Mouse (Mus musculus) intestine, postnatal 0 days (tissue): ENCODE measurements at regions not wholly inside any gene's neighbourhood (a gene's known extent, or its start where the extent isn't known, plus 50 kb on each side); places are given as distances from the start of the nearest gene placed in this dataset.

Experiments
- ATAC-seq: fragments of 200-750 bp; cut with Nextera tagmentation; 2 replicates; pipeline ENCODE4 v1.8.0; 2017; ENCODE audit warnings: mild to moderate bottlenecking, moderate TSS enrichment, moderate library complexity
- H3K27ac ChIP-seq: fragments of 300-500 bp; sonication (generic); 2 replicates; pipeline ENCODE4 v1.5.1; 2014; ENCODE audit warnings: mild to moderate bottlenecking, low read depth, low read length, moderate library complexity
- H3K27me3 ChIP-seq: fragments of 300-500 bp; sonication (generic); replicated peaks from 2 replicates; pipeline ENCODE4 v1.6.1; 2014; ENCODE audit warnings: low read length, mixed read lengths; ENCODE audit not compliant: control insufficient read depth, insufficient read depth
- H3K36me3 ChIP-seq: fragments of 300-500 bp; sonication (generic); 2 replicates; pipeline ENCODE4 v1.6.1; 2014; ENCODE audit warnings: mild to moderate bottlenecking, moderate library complexity; ENCODE audit not compliant: control insufficient read depth, insufficient read depth
- H3K4me1 ChIP-seq: fragments of 300-500 bp; sonication (generic); replicated peaks from 2 replicates; pipeline ENCODE4 v1.6.1; 2014; ENCODE audit warnings: antibody characterized with exemption, low read length, mixed read lengths; ENCODE audit not compliant: control insufficient read depth, insufficient read depth
- H3K4me2 ChIP-seq: fragments of 300-500 bp; sonication (generic); replicated peaks from 2 replicates; pipeline ENCODE4 v1.6.1; 2014; ENCODE audit warnings: low read depth, mild to moderate bottlenecking, moderate library complexity
- H3K4me3 ChIP-seq: fragments of 300-500 bp; sonication (generic); 2 replicates; pipeline ENCODE4 v1.5.1; 2014; ENCODE audit warnings: low read depth, low read length
- H3K9ac ChIP-seq: fragments of 300-500 bp; sonication (generic); 2 replicates; pipeline ENCODE4 v1.6.1; 2014; ENCODE audit warnings: mild to moderate bottlenecking, low read depth, low read length
- H3K9me3 ChIP-seq: fragments of 300-500 bp; sonication (generic); 2 replicates; pipeline ENCODE4 v1.6.1; 2016; ENCODE audit warnings: mixed run types; ENCODE audit not compliant: control insufficient read depth
- CTCF ChIP-seq: sonication (generic); IDR thresholded peaks from 2 replicates; pipeline ENCODE4 v1.5.1; 2016; ENCODE audit warnings: low read depth, mild to moderate bottlenecking, control low read depth, antibody characterized with exemption, moderate library complexity
- WGBS: fragments of 180-500 bp; shearing (Covaris S2); extraction: QIAGEN DNeasy Blood & Tissue Kit; methylation state at CpG from one replicate; pipeline ENCODE4 v1.1.7; 2014; 5-methylcytosine and 5-hydroxymethylcytosine counted together

DNA sequence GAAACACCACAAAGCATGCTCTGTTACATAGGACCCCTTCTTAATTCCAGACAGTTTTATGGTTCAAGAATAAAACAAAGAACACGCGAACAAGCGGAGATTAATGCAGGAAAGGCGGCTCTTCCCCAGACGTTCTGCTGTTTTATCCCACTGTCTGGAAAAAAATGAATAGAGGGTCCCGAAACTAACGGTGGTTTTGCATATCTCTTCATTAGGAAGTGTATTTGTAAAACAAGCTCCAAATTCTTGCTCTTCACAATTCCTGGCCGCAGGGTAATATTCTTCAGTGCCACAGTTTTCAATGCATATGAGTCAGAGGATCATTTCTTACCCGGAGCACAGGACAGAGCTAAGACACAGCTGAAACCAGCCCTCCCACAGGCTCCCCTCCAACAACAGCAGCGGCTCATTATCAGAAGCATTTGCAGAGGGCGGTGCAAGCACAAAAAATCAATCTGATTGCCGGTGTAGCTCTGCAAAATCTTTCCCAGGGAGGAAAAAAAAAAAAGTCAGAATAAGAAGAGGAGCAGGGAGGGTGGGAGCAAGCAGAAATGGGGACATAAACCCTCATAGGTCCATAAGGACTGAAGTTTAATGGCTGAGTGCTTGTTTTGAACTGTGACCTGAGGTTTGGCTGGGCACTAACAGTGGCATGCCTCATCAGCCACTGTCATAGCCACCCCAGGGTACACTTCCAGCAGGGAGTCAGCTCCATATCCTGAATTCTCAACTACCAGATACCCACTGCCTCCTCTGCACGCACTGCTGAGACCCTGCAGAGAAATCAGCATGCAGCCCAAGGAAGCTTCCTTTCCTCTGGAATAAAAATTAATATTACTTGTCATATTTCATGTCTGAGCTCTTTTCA is 894.6 kb upstream of the Mms22l start:
- Histone ChIP-seq H3K4me2 (no peak overlapping the region), H3K27me3 (no peaks in the 10 kb centered on the region), H3K27ac (no peak overlapping the region), H3K4me1 (no peaks in the 10 kb centered on the region), H3K36me3 (no peaks in the 10 kb centered on the region), H3K9me3 (no peaks in the 10 kb centered on the region), H3K9ac (no peak overlapping the region), H3K4me3 (no peak overlapping the region)
- TF ChIP-seq CTCF: no peak
- WGBS: 35% methylated on average over 13 of the region's 13 CpGs
- no peak for ATAC-seq

DNA sequence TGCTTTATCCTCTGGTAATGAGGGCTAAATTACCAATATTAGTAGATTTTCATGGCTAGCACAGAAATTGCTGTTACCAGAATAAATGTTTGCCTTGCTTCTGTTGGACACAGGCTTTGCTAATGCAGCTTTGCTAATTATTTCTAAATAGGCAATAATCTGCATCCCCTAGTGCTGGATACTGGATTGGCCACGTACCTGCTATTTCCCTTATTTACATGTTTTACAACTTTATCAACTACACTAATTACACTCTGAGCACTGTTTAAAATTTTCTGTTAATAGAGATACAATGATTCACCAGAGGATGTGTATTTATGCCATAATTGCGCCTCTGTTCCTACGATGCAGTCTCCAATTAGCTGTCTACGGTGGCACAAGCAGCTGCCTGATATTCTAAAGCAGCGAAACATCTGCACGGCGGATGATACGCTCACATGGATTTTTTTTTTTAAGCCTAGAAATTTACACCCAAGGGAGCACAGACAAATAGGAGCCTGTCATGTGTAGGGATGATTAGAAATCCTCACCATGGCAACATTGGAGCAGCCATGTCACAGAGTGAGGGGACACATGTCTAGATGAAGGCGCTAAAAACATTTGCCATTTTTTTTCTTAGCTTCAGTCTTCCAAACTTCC is 893.8 kb upstream of the Mms22l start:
- no peak for TF ChIP-seq CTCF
- Histone ChIP-seq H3K27ac (no peak overlapping the region), H3K27me3 (no peaks in the 10 kb centered on the region), H3K9ac (no peak overlapping the region), H3K36me3 (no peaks in the 10 kb centered on the region), H3K4me1 (no peaks in the 10 kb centered on the region), H3K4me2 (no peak overlapping the region), H3K9me3 (no peaks in the 10 kb centered on the region), H3K4me3 (no peak overlapping the region)
- WGBS: 83% methylated on average over 9 of the region's 9 CpGs
- no peak for ATAC-seq

DNA sequence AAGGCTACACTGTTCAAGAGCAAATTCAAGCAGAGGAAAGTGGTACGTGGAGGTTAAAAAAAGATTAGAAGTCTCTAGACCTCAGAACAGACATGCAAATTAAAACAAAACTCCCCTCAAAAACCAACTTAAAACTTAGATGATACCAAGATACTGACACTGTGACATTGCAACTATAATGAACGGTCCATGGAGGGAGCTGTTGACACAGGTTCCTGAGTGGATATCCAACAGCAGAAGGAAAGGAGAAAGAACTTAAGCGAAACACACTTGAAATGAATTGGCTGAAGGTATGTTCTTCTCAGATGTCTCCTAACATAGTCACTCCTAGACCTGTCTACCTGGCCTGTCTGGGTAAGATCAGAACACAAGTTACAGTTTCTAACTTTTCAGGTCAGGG is 888.9 kb upstream of the Mms22l start:
- Histone ChIP-seq H3K4me3 (no peak overlapping the region), H3K27me3 (no peaks in the 10 kb centered on the region), H3K27ac (no peak overlapping the region), H3K4me1 (no peaks in the 10 kb centered on the region), H3K4me2 (no peak overlapping the region), H3K36me3 (no peaks in the 10 kb centered on the region), H3K9me3 (no peaks in the 10 kb centered on the region), H3K9ac (no peak overlapping the region)
- WGBS: 73% methylated on average over 3 of the region's 3 CpGs
- ATAC-seq: no peak
- TF ChIP-seq CTCF: peak; percentile 15; the same call in 1 of the 2 replicates

DNA sequence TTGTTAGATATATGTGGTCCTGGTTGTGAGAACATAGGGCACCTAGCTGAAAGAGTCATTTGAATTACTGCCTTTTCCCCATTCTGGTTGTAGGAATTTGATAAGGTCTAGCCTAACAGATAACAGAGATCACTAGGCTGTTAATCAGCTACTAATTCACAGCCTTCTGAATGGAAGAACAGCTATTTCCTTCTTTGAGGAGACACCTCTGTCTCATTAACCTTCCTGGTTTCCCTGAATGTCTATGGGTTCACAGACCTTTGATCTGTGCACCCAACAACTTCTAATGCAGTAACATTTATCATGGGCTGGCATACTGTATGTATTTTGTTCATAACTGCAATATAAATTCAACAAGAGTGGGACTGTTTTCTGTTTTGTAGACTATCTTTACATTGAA is 875.0 kb upstream of the Mms22l start:
- no peak for TF ChIP-seq CTCF
- Histone ChIP-seq H3K4me1 (no peaks in the 10 kb centered on the region), H3K36me3 (no peaks in the 10 kb centered on the region), H3K4me3 (no peak overlapping the region), H3K9me3 (no peaks in the 10 kb centered on the region), H3K27ac (no peak overlapping the region), H3K9ac (no peak overlapping the region), H3K27me3 (no peaks in the 10 kb centered on the region), H3K4me2 (no peak overlapping the region)
- peak; percentile 53; the same call in 1 of the 2 replicates for ATAC-seq

DNA sequence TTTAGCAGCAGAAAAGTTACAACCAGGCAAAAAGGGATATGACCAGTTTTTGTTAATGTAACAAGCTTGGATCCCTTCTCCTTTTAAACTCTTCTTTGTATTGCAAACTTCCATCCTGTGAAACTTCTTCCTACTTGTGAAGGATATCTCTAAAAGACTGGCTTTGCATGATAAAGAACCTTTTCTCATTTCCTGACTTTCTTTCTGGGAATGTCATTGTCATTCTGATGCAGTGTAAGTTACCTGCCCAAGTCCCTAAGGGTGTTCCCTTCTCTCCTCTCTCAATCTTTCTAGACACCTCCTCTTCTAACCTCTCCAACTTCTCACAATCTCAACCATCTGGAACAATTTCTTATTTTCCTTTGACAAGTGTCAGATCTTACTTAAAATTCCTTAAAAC is 874.0 kb upstream of the Mms22l start:
- Histone ChIP-seq H3K4me2 (no peak overlapping the region), H3K4me3 (no peak overlapping the region), H3K9ac (no peak overlapping the region), H3K4me1 (no peaks in the 10 kb centered on the region), H3K27ac (no peak overlapping the region), H3K9me3 (no peaks in the 10 kb centered on the region), H3K36me3 (no peaks in the 10 kb centered on the region), H3K27me3 (no peaks in the 10 kb centered on the region)
- no peak for ATAC-seq
- TF ChIP-seq CTCF: no peak

DNA sequence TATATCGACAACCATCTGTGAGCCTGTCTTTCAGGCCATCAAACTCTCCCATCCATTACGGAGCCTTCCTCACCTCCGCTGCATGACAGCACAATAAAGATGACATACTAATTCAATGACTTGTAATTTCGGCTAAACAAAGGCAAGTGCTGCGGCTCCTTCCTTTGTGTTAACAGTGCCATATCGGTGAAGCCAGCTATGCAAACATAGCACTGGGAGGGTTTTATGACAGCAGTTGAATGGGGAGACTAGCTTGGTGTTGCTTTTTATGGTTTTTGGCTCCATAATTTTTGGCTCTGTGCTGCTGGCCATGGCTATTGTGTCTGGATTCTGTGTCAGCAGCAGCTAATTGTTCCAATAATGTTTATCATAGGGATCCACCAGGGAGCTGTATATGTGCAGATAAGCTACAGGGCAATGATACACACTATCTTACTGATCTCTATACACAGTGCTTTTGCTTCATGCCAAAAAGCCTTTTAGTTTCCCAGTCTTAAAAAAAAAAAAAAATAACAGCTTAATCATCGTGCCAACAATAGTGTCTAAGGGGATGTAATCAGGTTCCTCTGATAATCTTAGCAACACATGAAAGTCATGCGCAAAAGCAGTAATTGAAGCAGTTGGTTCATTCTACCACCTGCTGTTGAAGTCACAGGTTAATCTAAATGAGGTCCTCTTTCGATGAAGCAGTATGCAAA is 859.9 kb upstream of the Mms22l start:
- no peaks in the 10 kb centered on the region for H3K4me1 ChIP-seq
- no peak overlapping the region for H3K9ac ChIP-seq
- no peaks in the 10 kb centered on the region for H3K9me3 ChIP-seq
- H3K4me3 ChIP-seq: no peak overlapping the region
- no peaks in the 10 kb centered on the region for H3K27me3 ChIP-seq
- no peak overlapping the region for H3K4me2 ChIP-seq
- TF ChIP-seq CTCF: no peak
- 39% methylated on average over 9 of the region's 9 CpGs for WGBS
- ATAC-seq: peak; percentile 45; the same call in 1 of the 2 replicates
- no peaks in the 10 kb centered on the region for H3K36me3 ChIP-seq
- no peak overlapping the region for H3K27ac ChIP-seq
